Mouse (Mus musculus): ENCODE measurements around the gene Cbx6. TPM values are rescaled to one million over a fixed set of nuclear protein-coding genes. Genes with fewer than 3 reads are reported as not detected.

The Cbx6 gene
- total RNA-seq, 2 experiments from 2014 or later = 323 TPM

DNA sequence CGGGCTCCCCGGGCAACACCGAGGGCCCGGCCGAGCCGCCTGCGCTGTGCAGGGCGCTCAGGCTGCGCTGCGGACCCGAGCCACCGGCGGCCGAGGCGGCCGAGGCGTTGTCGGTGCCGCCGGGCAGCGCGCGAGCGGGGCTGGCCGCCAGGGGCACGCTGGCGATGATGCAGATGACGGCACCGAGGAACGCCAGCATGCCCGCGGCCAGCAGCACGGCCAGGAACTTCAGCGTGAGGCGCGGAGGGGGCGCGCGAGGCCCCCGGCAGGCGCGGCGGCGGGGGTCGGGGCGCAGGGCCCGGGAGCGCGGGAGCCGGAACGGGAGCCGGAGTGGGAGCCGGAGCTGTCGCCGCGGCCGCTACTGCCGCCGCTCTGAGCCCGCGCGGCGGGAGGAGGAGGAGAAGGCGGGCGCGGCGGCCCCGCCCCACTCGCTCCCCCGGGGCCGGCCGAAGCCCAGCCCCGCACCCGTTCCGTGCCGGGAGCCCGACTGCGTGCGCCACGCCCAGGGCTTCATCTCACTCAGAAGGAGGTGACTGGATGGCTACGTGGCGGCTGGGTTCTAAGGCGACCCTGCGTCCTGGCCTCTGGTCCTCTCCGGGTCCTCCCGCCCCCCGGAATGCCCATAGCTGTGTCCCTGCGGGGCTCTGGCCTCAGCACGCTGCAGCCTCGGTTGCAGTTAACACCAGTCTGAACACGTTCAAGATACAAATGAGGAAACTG, 30.0 kb downstream of the Cbx6 start, which contains the start of gene Nptxr:
Nptxr (minus strand) TSS at position 415 of the 720 bp plus-strand sequence.
- peak; percentile 71 to 83 for DNase-seq (ENCODE audit: low spot score in 2 of 2)

DNA sequence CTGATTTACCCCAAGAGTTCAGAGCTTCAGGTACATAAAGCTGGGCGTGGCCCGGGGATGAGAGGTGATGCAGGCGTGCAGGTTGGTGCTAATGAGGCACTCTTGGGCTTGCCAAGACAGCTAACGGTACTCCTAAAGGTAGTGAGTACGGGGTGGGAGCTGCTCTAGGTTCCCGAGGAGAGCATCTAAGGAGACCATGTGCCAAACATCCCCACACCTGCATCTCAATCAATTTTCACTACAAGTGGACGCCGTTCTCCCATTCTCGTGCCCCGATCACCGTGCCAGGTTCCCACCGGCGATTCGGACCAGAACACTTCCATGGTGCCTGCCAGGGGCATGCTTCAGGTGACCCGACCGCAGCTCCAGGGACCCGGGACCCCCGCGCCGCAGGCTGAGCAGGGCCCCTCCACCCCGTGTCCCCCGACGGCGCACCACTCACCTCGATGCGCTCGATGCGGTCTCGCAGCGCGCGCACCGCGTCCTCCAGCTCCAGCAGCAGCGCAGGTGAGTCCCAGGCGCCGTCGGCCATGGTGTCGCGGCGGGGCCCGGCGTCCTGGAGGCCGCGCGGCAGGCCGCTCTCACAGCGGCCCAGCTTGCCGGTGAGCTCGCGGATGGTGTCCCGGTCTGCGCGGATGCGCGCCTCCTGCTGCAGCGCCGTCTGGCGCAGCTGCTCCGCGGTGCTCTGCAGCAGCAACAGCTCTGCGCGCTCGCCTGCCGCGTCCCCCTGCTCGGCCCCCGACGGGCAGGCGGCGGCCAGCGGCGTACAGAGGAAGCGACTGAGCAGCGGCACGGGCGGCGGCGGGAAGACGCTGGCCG, 30.7 kb downstream of the Cbx6 start:
- peak in 1 of 2 experiments; percentile 36 for DNase-seq (ENCODE audit: low spot score in 2 of 2)

GRCm38 (mm10) chr15:79802304-79802703, 32.2 kb downstream of the Cbx6 start:
- no peak for DNase-seq (ENCODE audit: low spot score in 2 of 2)

- DNase-seq (ENCODE audit: low spot score in 2 of 2) = no peak
These were observed 32.8 kb downstream of the Cbx6 start for GRCm38 (mm10) chr15:79801646-79802045.

DNA sequence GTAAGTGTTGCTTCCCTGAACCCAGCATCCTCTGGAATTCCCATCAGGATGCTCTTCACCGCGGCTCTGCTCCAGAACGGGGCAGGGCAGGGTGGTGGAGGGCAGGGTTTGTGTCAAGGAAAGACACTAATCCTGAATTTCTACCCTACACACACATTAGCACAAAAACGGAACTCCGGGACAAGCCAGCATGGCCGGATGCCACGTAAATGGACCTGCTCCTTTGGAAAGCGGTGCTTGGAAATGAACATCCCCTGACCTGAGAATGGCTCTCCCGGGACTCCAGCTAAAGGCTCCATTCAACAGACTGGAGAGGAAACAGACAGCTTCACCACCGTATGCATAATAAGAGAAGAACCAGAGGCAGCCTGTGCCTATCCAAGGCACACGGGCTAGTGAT, 33.8 kb downstream of the Cbx6 start:
- no peak for DNase-seq (ENCODE audit: low spot score in 2 of 2)

GRCm38 (mm10) chr15:79798591-79798990, 35.9 kb downstream of the Cbx6 start:
- peak; percentile 60 to 80 for DNase-seq (ENCODE audit: low spot score in 2 of 2)

DNA sequence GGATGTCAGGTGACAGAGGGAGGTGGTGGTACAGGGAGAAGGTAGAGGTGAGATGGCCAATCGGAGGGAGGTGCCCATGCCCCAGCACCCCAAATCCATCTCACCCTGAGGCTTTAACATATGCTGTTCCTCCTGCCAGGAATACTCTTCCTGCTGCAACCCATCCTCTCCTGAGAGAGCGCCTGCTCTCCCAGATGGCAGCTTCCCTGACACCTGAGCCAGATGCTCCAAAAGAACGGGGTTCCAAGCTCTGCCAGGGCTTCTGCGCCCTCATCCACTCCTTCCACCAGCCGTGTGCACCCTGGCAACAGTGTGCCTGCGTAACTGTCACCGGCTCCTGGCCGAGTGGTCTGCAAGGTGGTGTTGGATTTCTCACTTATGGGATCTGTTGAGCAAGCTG, 36.8 kb downstream of the Cbx6 start:
- DNase-seq (ENCODE audit: low spot score in 2 of 2) = no peak

DNA sequence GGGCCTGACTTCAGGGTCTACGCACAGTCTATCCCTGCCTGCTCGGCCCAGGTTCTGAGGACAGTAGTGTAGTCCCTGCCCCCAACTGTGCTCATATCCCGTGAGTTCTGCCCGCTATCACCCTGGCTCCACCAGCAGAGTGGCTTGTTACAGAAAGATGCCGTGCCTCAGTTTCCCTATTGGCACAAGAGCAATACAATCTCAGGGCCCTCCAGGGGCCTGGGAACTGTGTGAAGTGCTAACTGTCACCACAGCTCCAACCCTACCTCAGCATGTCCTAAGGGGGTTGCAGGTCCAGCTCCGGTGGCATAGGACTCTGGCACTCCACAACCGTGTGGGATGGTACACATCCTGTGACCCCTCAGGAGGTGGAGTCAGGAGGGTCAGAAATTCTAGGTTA, 37.4 kb downstream of the Cbx6 start:
- DNase-seq (ENCODE audit: low spot score in 2 of 2) = no peak

DNA sequence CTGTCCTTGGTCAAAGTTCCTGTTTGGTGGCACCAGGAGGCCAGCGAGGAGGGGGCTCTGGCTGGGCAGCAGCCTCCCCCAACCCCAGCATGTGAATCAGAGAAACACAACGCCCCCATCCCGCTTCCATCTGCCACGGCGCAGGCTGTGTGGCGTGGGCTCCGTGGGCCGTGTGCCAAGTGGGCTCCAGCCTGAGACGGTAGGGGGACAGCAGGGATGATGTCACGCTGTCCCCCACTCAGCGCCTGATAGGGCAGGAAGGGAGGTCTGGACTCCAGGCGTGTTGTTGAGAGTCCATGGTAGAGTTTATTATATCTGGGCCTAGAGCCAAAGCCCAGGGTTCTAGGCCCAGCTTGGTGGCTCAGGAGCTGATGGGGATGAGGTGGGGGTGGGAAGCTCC, 38.2 kb downstream of the Cbx6 start:
- DNase-seq (ENCODE audit: low spot score in 2 of 2) = peak; percentile 78 to 85

DNA sequence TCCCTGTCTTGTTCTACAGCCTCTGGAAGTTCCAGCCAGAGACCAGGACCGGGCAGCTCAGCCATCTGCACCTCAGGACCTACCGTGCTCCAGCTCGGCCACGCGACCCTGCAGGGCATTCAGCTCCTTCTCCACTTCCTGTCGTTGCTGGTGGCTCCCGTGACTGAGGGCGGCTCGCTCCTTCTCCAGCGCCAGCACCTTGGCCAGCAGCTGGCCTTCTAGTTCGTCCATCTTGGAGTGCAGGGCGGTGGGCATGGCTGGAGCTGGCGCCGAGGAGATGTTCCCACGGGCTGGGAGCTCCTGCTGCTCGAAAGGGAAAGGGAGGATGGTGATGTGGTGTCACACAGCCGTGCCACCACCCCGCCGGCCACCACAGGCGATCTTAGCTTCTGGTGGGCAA, 40.3 kb downstream of the Cbx6 start:
- DNase-seq (ENCODE audit: low spot score in 2 of 2) = peak in 1 of 2 experiments; percentile 8

- DNase-seq (ENCODE audit: low spot score in 2 of 2) = no peak
These were observed 41.4 kb downstream of the Cbx6 start for GRCm38 (mm10) chr15:79793076-79793475.

GRCm38 (mm10) chr15:79792455-79792854, 42.0 kb downstream of the Cbx6 start:
- DNase-seq (ENCODE audit: low spot score in 2 of 2) = no peak

DNA sequence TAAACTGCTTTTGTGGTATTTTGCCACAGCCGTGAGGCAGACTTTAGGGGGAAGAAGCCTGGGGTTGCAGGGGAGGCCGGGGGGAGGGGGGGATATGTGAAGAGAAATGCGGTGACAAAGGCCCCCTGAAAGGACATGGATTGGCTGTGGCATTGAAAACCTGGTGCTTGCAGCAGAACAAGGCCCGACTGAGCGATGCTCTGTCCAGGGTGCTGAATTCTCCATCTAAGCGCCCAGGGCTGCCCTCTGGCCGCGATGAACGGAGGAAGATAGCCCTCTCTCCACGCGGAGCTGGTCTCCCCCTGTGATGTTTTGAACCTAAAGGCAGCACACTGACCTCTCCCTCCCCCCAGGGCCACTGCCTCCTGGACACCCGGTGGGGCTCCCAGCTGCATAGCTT, 43.0 kb downstream of the Cbx6 start:
- no peak for DNase-seq (ENCODE audit: low spot score in 2 of 2)

GRCm38 (mm10) chr15:79790905-79791304, 43.6 kb downstream of the Cbx6 start:
- no peak for DNase-seq (ENCODE audit: low spot score in 2 of 2)

DNA sequence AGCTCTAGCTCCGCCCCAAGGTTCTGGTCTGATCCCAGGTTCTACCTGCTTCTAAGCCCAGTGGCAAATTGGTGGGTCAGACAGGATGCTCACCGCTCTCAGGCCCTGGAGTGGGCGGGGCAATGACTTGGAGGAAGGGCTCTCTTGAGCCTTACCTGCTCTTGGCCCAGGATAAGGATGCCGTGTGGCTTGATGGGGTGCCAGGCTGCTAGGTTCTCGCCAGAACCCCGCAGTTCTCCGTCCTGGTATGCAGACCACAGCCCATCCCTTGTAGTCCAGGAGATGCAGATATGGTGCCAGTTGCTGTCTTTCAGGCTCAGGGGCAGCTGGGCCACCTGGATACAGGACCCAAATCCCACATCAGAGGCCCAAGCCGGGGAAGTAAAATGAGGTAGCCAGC, 44.4 kb downstream of the Cbx6 start:
- no peak for DNase-seq (ENCODE audit: low spot score in 2 of 2)

DNA sequence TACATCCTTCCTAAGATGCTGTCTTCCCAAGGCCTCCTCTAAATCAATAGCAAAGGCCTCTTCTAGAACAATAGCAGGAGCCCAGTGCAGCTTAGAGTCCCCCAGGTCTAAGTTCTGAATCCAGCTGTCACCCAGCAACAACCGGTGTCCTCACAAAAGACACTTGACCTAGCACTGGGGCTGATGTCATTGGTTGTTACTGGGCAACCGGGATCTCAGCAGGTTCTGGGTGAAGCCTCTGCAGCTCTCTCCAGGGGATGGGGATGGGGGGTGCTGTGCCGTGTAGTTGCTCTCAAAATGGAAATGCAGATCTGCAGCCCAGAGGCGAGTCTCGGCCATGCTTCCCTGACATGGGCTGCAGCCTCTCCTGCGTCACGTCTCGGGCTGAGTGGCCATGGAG, 46.7 kb downstream of the Cbx6 start:
- DNase-seq (ENCODE audit: low spot score in 2 of 2) = no peak

- DNase-seq (ENCODE audit: low spot score in 2 of 2) = no peak
These were observed 49.4 kb downstream of the Cbx6 start for GRCm38 (mm10) chr15:79785056-79785455.

- DNase-seq (ENCODE audit: low spot score in 2 of 2) = no peak
These were observed 56.7 kb downstream of the Cbx6 start, which contains the start of gene Dnal4 for GRCm38 (mm10) chr15:79777749-79778148. Gene Dnal4, minus strand, starts transcription at chr15:79777849.

- no peak for DNase-seq (ENCODE audit: low spot score in 2 of 2)
These were observed 58.8 kb downstream of the Cbx6 start for GRCm38 (mm10) chr15:79775662-79776061.

- DNase-seq (ENCODE audit: low spot score in 2 of 2) = peak; percentile 94 to 95
These were observed 60.1 kb downstream of the Cbx6 start for GRCm38 (mm10) chr15:79774117-79775027.
